Mouse (Mus musculus) adrenal gland, adult 8-10 months (tissue): ENCODE measurements around the gene Parp16. TPM values are rescaled to one million over a fixed set of nuclear protein-coding genes. Genes with fewer than 3 reads are reported as not detected.

Experiments used
- DNase-seq: peaks from one replicate; pipeline ENCODE4 v3.0.0; 2022
- total RNA-seq, 4 experiments: library from RNA; stranded (reverse); gene quantifications; 2 replicates each; pipeline ENCODE4 v1.2.4; 2022

The Parp16 gene
- total RNA-seq = 10 to 100 TPM; 16.2 to 44.2 (median 33.1) TPM

DNA sequence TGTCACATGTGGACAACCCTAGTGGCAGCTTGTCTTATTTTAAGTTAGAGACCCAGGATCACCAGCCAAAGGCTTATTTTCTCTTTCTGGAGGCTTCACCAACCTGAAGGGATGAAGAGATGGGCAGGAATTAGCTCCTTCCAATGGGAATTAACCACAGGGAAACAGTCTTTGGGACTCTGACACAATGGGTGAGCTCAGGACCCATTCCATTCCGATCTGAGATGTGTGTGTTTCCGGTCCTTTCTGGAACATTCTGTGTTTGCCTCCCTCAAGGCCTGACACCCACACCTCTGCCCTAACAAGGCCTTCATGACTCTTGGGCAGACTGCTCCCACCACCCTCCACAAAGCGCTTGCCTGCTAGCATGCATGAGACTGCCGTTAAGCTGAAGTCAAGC lies at the start of gene Parp16:
TSS of gene Parp16 (plus strand) at position 301 of the 400 bp plus-strand sequence.
- DNase-seq = no peak

DNA sequence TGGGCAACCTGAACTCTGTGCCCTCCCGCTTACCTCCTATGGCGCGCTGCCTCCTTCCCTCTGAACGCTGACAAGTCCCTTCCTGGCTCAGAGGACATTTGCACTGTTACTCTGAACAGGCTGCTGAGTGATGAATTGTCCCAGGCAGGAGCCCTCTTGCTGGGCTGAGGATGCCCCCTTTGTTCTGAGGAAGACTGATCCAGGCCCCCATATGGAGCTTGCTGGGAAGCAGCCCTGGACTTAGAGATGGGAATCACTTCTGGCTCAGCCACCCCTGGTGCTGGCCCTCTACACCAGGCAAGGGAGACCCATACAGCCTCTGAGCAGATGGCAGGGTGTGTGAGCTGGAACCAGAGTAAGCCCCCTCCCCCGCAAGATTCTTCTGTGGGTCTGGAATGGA lies 49.2 kb upstream of the Parp16 start:
- no peak for DNase-seq

DNA sequence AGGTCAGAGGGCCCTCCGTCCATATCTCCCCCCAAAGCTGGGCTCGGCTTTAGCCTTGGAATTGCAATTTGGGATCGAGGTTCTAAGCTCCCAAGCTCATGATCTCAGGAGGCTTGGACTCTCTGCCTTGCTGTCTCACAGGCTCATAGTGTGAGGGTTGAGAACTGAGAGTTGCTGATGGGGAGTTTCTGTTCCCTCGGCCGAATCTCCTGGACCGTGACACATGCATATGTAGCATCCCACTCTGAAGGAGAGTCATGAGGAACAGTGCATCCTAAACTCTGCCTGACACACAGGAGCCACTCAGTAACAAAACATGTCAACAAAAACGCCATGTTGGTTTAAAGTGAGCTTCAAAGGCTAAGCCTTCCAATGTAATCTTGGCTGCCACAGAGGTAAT lies 46.6 kb upstream of the Parp16 start:
- no peak for DNase-seq

DNA sequence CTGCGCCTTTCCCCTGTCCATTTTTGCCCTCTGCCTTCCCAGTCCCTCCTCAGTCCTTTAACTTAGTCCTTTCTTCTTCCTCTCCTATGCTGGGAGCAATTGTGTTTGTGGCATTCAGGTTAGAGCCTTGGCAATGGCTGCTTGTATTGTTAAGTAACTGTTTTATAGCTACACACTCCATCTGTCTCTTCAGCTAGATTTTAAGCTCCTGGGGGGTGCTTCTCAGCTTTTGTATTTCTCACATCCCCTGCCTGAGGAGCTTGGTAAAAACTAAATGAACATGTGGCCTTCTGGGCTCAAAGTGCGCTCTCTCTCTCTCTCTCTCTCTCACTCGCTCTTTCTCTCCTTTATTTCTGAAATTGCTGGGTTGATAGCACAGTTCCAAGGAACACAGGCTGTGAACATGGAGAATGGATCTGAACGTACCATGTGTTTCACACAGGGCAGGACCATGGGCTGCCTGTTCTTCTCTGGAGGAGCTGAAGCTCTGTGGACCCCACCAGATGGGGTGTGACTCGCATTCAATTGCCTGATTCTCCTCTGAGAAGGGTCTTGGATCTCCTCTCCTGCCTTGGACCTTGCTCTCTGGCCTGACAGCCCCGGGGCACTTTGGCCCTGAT lies 42.3 kb upstream of the Parp16 start:
- no peak for DNase-seq

DNA sequence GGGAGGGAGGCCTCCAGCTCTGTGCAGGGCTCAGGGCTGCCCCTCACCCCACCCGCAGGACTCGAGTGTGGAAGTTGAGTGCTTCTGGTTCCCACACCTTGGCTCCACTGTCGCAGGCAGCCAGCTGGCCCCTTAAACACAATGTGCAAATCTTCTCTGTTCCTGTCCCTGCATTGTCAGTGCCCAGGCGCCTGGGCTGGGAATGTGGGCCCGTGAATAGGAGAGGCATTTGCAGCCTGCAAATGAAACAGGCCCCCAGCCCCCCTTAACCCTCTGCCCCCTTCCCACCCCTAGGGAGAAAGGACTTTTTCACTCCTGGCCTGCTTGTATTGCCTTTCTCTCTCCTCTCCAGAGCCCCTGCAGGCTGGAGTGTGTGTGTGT lies 41.8 kb upstream of the Parp16 start:
- no peak for DNase-seq

DNA sequence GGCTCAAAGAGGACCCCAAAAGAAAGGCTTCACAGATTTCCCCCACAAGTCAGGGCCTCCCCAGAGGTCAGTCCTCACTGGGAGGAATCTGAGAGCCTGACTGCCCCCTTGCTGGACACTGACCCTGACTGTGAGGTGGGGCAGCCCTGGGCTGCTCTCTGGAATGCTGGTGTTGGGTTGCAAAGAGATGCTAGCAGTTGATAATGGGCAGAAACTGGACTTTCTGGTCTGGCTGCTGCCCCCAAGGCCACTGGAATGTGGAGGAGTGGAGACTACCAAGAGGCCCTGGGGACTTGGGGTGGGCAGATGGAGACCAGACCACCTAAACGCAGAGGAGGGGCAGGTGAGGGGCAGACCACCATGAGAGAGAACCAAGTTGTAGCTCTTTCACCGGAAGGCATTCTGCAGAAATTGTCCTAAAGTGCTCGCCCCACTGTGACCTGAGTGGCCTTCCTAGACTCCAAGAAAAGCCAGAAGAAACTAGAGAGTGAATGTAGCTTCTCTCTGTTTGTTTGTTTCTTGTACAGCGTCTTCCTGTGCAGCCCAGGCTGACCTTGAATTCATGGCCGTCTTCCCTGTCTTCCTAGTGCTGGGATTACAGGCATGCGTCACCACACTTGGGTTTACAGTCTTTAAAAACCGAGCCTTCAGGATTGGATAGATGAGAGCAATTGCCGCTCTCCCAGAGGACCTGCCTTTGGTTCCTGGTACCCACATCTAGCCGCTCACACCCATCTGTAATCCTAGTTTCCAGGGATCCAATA lies 40.3 kb upstream of the Parp16 start:
- no peak for DNase-seq

DNA sequence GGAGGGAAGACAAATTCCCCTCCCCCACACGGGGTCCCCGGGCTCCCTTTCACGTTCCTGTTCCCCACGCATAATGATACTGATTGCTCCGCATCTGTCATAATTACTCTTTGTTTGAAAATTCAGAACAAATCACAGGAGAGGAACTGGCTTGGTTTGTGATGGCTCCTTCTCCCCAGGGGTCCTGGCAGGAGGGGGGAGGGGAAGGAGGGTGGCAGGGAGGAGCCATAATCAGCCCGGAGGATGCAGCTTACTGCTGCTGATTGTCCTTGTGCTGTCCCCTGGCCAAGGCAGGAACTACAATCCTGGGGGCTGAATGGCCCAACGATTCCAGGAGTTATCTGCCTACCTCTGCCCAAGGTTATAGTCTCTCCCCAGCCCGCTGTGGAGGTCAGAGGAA lies 38.5 kb upstream of the Parp16 start:
- DNase-seq = no peak

DNA sequence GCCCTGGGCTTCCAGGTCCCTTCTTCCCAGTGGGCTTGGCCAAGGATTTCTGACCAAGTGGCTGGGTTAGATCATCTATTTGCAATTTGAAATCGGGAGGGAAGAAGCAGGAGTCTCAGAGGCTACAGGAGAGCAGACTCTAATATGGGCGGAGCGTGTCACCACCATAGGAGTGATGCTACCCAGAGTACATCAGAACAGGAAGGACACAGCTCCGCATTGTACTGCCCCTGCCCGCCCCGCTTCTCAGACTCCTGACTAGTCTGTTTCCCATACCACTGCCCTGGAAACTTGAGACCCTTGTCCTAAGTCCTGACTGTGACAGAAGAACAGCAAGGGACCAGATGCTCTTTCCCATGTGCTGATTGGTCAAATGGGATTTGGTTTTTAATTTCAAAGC lies 37.5 kb upstream of the Parp16 start:
- DNase-seq = no peak

DNA sequence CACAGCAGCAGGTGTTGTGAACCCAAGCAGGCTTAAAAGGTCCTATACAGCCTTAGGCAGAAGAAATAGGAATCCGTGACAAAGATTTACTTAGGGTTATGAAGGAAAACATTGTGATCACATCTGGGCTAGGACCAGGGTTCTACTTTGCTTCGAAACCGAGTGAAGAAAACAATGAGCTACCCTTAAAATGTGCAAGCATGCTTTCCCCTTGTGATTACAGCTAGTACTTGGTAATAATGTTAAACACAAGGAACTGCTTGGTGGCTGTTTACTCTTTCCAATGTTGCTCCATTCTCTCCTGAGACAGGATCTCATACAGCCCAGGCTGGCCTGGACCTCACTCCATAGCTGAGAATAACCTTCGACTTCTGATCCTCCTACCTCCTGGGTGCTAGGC lies 34.0 kb upstream of the Parp16 start:
- no peak for DNase-seq

DNA sequence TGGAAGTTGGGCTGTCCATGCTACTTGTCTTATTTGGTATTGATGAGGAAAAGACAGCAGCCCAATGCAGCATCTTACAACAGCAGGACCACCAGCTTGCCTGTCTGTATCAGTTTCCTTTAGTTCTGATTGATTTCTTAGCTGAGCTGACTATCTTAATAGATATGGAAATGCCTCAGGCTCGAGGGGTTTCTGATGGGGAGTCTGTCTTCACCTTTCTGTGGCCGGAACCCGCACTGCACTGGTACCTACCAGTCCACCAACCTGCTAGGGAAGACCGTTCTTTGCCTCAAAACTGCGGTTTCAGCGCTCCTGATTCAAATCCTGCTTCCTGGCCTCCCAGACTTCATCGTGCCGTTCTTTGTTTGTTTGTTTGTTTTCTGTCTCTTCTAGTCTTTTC lies 33.3 kb upstream of the Parp16 start:
- no peak for DNase-seq

DNA sequence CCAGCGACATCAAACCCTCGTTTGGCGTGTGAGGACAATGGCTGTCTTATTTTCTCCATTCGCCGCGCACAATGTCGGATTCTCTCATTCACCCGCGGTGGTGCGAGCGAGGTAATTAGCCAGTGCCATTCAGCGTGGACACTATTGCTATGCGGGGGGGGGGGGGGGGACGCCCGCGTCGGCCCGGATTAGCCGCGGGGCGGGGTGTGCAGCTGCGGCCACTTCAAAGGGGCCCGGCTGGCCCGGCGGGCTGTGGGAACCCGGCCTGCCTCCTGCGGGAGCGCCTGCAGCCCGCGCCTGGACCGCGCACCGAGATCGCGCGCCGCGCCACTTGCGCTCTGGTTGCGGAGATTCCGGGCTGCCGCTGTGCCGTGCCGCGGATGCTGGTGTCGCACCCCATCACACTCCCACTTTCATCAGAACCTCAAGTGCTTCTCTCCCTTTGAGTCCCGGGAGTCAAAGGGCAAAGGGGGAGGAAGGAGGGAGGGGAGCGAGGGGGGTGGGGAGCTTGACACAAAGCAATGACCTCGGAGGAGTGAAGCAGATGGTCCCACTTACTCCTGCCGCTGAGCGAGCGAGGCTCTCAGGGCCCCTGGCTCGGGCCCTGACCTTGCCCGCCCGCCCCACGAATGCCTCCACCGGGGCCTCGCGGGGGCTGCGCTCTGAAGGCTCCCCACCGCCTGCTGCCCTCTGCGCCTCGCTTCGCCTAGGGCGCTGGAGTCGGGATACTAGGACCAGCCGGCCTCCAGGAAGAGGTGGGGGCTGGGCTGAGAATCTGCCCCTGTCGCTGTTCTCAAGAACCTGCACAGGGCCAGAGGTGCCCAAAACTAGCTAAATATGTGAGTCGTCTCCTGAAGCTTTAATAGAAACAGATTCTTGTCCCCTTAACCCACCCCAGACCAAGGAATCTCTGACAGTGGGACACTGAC lies 32.2 kb upstream of the Parp16 start:
- DNase-seq = no peak

DNA sequence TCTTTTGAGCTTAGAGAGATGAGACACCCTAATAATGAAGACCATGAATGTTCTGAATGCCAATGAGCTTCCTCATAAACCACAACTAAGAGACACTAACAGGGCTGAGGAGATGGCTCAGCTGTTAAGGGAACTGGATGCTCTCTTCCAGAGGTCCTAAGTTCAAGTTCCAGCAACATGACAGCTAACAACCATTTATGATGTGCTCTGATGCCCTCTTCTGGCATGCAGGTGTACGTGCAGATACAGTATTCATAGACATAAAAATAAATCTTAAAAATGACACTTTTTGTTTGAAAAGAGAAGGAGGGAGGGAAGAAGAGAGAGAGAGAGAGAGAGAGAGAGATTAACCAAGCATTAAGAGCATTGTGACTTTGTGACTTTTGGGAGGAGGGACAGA lies 30.3 kb upstream of the Parp16 start:
- no peak for DNase-seq

DNA sequence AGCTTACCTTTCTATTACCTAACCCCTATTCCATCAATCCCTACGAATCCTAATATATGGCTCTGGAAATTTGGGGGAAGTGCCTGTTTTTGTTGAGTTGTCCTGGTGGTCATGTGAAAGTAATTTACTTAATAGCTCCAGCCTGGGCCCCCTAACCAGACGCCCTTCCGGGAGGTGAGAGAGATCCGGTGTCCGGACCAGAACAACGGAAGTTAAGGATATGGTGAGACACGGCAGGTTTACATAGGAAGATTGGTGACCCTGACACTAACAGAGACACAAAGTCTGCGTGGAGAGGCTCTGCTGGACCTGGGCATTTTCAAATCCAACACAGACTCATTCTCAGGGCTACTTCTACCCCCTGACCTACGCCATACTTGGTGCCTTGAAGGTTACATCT lies 28.8 kb upstream of the Parp16 start:
- no peak for DNase-seq

DNA sequence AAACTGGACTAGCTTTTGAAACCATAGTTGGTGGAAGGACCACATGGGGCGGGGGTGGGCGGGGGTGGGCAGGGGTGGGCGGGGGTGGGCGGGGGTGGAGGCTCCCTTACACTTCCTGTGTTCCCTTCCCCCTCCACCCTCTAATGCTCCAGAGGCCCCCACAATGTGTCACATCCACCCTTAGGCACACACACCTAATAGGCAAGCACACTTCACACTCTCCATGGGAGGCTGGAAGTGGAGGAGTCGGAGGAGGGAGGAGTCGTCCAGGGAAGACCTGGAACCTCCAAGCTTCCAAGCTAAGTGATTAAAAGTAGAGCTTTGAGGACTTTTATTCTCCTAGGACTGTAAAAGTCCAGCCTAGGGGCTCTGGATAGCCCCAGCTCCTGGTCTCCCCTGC lies 26.6 kb upstream of the Parp16 start:
- no peak for DNase-seq

DNA sequence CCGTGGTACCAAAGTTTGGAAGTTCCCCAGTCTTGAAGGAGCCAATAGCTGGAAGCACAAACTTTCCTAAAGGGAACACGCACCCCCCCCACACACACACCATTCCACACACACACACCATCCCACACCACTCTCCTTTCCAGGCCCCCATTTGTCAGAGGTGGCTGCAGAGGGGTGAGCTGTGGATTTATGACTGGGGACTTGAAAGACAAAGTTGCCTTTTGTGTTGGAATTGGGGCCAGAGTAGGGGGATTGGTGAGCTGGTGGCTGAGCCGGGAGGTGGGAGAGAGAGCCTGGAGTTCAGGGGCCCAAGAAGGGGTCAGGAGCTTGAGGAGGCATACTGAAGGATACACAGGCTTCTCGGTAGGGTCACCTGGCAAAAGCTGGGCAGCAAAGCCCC lies 26.2 kb upstream of the Parp16 start:
- no peak for DNase-seq

DNA sequence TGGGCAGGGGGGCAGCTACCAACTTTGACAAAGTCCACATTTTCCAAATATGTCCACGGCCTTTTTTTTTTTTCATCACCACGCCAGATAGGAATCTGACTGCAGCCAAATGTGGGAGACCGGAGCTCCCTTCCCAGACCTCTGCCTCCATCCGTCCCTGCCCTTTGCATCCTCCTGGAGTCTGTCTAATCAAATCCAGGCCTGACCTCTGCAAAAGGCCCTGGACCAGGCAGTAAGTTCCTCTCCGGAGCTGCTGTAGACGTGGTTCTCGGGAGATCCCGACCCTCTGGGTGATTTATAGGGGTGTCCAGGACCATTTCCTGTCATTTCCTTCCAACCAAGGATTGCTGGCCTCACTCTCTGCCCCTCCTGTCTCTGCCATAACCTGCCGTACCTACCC lies 22.5 kb upstream of the Parp16 start:
- DNase-seq = no peak

DNA sequence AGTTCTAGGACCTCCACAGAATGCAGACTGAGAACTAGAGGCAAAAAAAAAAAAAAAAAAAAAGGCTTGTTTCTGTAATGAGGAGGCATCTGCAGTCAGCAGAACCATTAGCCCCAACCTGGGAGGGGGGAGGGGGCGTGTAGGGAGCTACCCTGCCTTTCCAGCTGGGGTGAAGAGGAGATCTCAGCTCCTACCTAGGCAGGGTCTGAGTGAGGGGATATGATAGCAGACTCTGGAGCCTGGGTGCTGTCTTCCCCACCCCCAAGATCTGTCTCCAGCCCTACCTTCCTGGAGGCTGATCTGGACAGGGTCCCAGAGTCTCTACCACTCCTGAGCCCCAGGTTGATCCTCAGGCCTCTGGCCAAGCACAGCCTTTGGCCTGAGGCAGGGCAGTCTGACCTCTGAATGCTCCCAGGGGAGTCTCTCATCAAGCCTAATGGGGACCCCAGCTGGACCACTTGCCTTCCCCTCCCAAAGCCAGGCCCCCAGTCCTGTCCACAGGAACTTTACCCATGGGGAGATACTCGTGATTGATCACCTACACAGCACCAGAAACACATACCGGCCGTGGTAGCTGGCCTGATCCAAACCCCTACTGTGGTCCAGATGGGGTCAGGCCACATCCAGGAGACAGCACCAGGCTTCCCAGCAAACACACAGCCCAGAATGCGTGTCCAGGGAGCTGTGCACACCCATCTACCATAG lies 19.8 kb upstream of the Parp16 start:
- no peak for DNase-seq

DNA sequence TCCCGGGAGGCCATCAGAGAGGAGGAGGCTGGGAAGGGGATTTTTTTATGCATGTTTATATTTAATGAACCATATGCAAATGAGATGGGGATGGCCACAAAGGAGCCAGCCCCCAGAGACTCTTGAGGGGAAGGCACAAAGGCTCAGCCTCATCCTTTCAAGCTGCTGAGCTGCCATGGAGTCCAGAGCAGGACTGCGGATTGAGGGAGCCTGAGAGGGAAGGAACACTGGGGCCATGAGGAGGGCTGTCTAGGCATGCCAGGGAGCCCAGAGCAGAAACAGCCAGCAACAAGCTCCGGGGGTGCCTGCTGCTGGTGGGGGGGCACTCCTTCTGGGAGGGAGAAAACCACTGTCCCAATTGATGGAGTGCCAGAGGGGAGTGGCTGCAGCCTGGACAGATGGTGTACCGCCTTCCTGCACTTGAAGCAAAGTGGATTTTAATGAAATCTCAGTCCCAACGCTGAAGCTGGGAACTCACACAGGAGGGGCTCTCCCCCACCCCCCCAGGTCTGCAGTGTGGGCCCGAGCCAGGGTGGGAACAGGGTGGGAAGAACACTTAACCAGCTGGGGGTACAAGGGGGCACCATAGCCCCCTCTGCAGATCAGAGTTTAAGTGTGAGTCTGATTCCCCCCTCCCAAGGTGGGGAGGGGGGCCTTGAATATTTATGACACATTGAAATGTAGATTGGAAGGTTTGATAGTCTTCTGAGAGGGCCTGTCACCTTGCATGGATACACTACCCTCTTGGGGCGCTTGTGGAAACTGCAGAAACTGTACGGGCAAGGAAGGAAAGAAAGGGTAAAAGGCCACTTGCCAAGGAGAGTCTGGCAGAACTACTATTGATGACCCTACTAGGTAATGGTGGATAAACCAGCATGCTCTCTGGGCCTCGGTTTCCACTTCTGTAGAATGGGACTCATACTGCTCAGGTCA lies 18.9 kb upstream of the Parp16 start:
- no peak for DNase-seq

DNA sequence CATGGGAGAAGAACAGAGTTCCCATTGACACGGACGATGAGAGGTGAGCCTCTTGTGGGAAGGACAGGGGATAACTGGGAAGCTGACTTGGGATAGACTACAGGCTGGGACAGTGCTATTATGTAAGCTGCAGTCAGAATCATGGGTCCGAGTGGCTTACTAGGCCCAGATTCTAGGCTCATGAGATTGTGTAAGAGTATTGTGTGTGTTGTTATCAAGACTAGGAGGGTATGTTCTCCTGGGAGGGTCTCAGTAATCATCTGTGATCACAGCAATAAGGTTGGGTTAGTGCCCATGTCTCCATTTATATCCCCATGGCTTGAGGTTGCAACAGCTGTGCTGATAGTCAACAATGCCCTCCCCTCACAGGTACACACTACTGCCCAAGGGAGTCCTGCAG lies 17.7 kb upstream of the Parp16 start:
- no peak for DNase-seq

DNA sequence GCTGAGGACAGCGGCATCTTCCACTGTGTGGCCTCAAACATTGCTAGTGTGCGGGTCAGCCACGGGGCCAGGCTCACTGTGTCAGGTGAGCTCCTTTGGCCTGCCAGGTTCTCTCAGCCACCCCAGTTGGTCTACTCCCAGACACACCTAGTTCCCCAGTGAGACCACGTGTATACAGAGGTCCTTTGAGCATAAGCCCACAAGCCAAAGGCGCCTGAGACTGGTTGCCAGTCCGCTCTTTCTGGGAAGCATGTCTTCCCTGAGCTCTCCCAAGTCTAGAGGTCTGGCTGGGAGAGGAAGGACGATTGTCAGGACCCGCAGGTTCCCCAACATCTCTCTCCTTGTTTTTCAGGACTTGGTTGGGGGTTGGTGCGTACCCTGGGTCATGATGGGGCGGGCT lies 17.2 kb upstream of the Parp16 start:
- DNase-seq = no peak

DNA sequence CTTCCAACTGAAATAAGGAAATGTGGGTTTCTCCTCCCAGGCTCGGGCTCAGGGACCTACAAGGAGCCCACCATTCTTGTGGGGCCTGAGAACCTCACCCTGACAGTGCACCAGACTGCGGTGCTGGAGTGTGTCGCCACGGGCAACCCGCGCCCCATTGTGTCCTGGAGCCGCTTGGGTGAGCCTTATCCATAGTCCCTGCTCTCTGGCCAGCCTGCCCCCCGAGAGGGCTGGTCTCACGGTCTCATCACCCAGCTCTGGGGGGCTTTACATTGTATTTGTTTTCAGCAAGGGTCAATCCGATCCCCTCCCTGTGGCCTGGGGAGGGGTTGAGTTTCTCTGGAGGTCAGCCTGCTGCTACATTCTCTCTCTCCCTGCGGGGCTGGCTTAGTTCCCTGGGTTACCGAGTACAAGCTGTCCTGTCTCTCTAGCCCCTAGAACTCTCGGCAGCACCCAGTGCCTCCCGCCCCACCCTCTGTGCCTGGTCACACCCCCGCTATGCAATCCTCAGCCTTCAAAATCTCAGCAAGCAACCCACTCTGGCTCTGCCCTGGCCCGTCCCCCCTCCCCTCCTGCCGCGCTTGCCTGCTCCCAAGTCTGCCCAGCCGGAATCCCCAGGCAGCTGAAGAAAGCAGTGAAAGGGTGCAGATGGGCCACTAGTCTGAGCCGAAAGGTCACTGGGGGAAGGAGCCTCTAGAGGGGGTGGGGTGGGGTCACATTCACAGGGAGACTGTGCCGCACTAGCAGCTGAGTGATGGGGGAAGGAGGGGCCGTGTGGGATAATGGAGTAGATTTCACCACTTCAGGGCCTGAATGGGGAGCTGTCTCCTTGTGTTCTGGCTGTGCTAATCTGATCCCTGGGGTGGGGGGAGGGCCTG lies 16.6 kb upstream of the Parp16 start:
- DNase-seq = no peak
